Mouse (Mus musculus) left cerebral cortex, adult 9 months (tissue): Measurements from ENCODE around the gene Myh7.

Experiments used
- DNase-seq, 2 experiments: peaks; one replicate each; pipeline ENCODE4 v3.0.0; 2022; ENCODE audit warnings: low spot score in 2 of 2

Myh7 gene

DNA sequence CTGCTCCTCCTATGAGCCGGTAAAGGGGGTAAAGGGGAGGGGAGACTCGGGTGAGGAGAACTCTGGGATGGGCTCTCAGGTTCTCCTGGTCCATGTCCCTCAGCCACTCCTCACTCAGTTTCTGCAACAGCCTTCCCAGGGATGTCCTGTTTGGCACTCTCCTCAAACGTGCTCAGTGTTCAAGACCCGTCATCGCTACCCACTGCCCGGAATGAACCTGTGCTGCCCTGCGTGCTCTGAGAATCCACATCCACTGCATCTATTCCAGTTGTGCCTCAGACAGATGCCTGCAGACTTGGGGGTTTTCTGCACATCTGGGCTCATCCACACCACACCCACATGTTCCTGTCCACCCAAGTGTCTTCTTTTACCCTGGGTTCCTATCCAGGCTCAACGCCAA is 51.9 kb downstream of the Myh7 start:
- no peak for DNase-seq

DNA sequence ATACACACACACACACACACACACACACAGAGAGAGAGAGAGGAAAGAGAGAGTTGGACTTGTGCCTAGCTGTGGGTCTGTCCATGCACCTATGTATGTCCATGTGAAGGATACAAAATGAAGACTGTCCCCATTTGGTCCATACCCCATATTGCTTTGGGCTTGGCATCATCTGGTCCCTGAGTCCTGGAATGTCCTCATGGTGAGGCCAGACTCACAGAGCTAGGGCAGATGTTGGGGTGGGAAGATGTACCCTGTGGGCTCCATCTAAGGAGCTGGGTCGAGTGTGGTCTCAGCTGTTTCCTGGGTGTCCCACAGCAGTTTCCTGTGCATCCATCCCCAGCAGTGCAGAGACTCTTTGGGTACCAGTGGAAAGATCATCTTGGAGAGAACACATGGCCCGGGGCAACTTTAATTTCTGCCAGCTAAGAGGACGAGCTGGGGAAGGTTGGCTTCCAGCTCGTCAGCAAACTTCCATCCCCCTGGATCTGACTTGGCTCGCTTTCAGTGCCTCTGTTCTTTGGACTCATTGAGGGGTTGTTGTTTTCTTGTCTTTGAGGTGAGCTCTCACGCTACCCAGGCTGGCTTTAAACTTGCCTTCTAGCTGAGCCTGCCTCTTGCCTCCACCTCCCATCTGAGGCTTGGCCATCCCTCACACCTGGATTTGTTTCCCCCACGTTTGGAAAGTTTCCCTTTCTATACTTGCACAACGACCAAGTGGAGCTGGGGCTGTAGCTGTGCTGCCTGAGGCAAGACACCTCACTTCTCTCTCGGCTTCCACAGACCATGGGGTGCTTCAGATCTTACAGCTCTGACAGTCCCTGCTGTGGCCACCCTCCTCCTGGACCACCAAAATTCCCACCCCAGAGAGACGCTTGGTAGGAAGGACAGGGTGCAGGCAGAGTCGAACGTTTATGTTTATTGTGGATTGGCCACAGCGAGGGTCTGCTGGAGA is 53.1 kb downstream of the Myh7 start:
- DNase-seq = no peak

GRCm38 (mm10) chr14:54940176-54940530 is 54.3 kb downstream of the Myh7 start:
- no peak for DNase-seq

- peak in 1 of 2 experiments; percentile 49 for DNase-seq
These were observed 54.8 kb downstream of the Myh7 start for GRCm38 (mm10) chr14:54939434-54940175.

DNA sequence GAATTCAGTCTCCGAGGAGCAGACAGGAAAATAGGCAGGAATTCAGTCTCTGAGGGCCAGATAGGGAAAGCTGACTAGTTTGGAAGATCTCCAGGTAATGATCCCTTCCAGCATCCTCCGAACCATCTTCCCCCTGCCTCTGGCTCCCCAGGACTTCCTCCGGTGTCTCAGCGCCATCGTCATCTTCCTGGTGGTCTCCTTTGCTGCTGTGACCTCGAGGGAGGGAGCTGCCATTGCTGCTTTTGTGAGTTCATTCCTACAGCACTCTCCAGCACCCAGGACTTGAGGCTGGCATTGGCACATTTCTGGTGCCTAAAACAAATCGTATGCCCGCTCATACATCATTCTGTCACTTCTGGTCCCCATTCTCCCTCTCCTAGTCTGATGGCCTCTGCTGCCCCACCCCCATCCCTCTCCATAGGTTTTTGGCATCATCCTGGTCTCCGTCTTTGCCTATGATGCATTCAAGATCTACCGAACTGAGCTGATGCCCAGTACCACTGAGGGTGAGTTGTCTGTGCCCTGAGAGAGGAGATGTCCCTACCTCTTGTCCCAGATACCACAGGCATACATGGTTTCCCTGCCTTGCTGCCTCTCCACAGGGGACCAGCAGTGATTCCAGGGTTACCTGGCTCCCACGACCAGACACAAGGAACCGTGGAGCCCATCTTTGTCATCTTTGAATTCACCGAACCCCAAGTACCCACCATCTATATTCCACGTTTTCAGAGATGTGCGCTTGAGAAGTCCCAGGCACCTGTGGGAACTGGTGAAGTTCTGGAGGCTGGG is 55.8 kb downstream of the Myh7 start:
- no peak for DNase-seq

DNA sequence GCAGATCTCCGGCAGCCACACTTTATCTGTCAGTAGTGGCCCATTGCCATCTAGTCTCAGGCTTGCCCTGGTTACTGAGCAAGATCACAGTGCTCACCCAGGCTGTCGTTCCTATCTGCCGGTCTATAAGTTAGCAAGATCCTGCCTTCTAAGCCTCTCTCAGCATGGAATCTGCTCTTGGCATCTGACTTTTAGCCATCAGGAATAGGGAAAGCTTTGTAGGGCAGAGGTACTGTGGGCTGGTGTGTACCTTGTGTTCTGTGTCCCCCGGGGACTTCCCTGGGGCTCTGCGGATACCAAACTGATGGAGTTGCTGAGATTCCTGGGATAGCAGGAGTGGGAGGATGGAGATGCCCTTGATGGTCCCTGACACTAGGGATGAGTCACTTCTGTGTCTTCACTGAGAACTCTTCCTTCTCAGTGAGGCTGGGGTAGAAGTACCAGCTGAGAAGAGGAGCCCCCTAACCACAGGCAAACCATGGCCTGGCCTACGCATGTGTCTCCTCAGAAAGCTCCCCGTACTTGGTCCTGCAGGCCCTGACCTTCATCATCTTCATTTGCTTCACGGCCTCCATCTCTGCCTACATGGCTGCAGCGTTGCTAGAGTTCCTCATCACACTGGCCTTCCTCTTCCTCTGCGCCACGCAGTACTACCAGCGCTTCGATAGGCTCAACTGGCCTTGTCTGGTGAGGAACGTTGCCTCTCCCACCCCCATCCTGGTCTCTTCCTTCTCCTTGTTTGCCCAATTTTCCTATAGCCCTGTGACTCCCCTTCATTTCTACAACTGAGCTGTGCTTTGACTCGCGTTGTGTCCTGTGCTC is 56.9 kb downstream of the Myh7 start:
- DNase-seq = no peak

DNA sequence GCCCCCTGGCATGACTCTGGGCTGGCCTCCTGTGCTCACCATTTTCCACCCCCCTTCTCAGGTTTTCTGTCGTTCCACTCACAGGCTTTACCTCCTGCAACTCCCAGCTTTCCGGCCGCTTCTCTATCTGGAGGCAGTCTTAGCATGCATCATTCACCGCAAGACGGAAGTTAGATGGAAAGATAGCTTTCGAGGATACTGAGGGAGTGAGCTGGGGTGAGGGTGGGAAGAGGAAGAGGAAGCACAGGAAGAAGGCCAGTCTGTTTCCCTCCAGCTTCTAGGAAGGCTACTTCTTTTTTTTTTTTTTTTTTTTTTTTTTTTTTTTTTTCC is 57.6 kb downstream of the Myh7 start:
- no peak for DNase-seq

- peak; percentile 76 to 81 for DNase-seq
These were observed 58.3 kb downstream of the Myh7 start, which contains the start of gene Cmtm5 for GRCm38 (mm10) chr14:54935904-54936830. Gene Cmtm5 (plus strand): TSS chr14:54936261.

- no peak for DNase-seq
These were observed 61.7 kb downstream of the Myh7 start, which contains the start of gene Il25 for GRCm38 (mm10) chr14:54932645-54933150. Gene Il25 (plus strand): TSS chr14:54932695.

DNA sequence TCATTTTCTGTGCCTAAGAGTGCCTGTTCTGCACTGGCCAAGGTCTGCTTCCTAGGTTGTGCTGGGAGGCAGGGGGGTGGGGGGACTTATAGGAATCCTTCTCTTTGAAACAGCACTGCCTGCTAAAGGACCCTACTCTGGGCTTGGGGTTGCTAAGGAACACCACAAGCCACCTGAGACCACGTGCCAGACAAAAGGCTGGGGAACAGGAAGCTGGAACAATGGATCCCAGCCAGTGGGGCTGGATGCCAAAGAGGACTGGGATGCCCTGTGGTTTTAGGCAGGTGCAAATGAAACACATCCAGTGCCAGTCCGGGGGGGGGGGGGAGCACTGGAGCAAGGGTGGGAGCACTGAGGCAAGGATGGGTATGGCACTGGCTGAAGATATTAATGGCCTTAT is 64.0 kb downstream of the Myh7 start:
- DNase-seq = no peak

DNA sequence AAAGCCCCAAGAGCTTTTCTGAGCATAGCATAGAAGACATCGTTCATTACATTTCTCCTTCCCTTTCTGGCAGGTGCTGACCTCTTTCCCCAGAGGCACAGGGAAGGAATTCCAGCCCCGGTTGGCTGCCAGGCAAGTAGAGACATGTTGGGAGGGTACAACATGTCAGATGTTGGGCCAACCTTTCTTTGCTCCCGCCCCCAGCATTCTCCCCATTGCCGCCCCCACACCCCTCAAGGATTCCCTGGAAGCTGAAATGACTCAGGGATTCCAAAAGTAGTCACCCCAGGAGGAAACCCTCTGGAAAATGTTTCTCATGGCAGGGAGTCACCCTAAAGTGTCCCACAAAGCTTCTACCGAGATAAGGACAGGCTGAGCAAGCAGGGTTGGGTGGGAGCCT is 64.6 kb downstream of the Myh7 start:
- DNase-seq = no peak

DNA sequence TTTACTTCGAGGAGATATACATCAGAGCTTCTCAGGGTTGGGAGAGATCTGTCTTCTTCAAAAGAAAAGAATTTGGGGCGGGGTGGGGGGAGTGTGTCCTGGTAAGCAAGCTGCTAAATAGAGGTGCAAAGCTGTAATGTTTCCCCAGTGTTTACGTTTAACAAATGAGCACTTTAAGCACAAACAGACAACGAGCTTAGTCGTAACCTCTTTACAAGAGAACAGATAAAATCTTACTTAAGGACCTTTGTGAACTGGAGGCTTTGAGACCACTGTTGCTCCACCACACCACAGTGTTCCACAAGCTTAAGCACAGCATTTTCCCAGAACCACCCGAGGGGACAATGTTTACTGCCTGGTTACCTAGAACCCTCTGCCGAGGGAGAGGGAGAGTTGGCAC is 67.1 kb downstream of the Myh7 start:
- DNase-seq = no peak

DNA sequence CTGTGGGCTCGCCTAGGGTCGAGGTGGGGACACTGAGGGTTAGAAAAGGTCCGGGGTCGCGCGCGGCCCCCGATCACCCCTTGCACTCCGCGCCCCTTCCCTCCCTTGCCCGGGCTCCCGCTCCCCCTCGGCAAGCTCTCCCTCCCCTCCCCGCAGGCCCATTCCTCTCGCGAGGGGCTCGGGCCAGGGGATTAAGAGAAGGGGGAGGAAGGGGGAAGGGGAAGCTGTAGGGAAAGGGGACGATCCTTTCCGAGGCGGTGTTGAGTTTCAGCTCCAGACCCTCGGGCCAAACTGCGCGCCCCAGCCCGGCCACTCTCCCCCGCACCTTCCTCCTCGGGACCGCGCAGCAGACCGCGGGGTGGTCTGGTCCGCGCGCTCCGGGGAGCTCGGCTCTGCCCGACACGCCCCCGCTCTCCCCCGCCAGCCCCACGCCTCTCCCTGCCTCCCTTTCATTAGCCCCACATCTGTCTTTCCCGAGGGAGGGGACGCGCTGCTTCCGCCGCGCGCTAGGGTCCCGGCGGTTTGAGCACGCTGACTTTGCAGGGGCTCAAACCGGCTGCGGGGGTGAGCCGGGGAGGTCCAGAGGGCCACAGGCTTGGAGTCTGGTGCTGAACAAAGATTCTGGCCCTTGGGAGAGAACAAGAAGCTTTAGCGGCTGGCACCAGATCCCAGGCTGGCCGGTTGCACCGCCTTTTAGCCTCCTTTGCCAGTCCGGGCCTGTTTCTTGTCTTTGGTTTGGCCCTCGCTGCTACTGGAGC is 67.8 kb downstream of the Myh7 start:
- no peak for DNase-seq

DNA sequence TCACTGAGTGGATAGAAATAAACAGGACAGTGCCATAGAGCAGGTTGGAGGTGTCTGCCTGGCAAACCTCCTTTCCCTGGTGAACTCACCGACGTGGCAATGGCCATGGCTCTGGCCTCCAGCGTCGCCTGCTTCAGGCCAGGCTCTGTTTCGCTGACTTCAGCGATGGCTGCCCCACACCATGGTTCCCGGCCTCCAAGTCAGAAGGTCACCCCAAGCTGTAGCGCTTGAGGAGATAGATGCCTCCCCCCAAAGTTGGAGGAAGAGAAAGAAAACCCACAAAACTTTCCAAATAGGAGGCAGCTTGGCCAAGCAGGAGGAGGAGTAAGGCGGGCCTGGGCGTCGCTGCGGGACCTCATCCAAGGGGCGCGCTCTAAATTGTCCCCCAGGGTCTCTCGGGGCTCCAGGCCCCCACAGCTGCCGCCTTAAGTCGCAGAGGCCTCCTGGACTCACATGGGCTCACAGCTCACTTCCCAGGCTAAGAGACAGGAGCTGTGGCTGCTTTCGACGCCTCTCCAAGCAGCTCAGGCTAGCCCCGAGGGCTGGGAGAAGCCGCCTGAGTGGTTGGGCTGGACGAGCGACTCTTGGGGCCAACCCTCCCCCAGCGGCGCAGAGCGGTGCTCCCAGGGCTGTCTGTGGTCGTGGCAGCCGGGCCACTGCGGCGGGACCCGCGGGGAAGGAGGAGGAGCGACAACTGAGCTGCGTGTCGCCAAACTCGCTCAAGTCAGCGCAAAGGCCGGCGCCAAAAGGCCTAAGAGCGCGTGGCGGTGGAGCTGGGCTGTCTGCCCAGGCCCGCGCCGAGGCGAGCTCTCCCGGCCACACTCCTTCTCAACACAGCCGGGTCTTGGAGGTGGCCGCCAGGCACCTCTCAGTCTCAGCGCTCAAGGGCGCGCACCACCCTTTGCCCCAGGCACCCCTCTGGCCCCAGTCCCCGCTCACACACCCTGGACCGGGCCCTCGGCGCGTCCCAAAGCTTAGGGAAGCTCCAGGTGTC is 68.8 kb downstream of the Myh7 start, which contains the start of gene Efs:
Efs (minus strand) TSS at position 778 of the 994 bp plus-strand sequence.
- no peak for DNase-seq

DNA sequence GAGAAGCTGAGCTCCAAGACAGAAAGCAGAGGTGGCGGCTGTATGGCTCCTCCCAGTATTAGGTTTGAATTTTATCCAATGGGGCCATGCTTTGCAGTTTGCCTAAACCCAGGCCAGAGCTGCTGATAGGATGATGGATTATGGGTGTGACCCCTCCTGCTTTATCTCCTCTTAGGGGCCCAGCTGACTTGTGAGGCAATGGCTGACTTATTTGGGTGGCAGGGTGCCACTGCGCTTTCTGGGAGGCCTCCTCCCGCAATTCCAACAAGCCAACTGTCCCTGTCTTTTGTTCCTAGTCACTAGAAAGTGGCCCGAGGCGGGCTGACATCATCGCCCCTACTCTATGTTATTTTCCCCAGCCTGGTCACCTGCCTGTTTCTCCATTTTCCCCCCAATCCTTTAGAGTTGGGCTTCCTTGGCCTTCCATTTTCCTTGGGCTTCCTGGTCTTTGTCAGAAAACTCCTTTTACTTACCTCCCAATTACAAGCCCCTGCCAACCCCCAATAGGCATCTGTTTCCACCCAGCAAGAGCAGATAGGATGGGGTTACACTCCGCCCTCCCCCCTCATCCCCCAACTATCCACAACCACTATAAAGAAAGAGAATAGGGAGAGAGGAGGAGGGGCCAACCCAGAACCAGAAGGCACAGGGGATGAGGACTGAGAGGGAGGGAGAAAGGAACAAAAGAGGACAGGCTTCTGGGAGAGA is 69.6 kb downstream of the Myh7 start:
- no peak for DNase-seq
